Mouse (Mus musculus) megakaryocyte, embryonic 14.5 days (primary cell): ENCODE measurements around the gene Map7. TPM values are rescaled to one million over a fixed set of nuclear protein-coding genes. Genes with fewer than 3 reads are reported as not detected.
A peak's percentile ranks its signal among the peaks of the same experiment; 100 is the strongest.

Source experiments
- H3K27me3 ChIP-seq: replicated peaks from 2 replicates; pipeline ENCODE3; 2012; ENCODE audit warnings: inconsistent platforms
- H3K36me3 ChIP-seq: replicated peaks from 2 replicates; pipeline ENCODE3; 2012; ENCODE audit warnings: low read length, inconsistent platforms, mixed read lengths
- H3K4me1 ChIP-seq: 2 replicates; pipeline ENCODE4 v1.6.1; 2012; ENCODE audit warnings: inconsistent platforms
- H3K4me3 ChIP-seq: replicated peaks from 2 replicates; pipeline ENCODE3; 2012; ENCODE audit warnings: moderate library complexity, mild to moderate bottlenecking, inconsistent platforms
- H3K9me3 ChIP-seq: 2 replicates; pipeline ENCODE4 v1.6.1; 2012; ENCODE audit warnings: inconsistent platforms
- FLI1 ChIP-seq: IDR thresholded peaks from 2 replicates; pipeline ENCODE4 v1.6.1; 2012; ENCODE audit warnings: low read length, inconsistent platforms, mixed read lengths
- GATA1 ChIP-seq: IDR thresholded peaks from 3 replicates; pipeline ENCODE4 v1.6.1; 2012; ENCODE audit warnings: mixed read lengths, low read length, inconsistent platforms, borderline replicate concordance
- polyA plus RNA-seq: library from polyadenylated mRNA; stranded (reverse); fragments of >175 nt; gene quantifications from 2 replicates; pipeline ENCODE4 v1.2.3, GENCODE M21; 2012; ENCODE audit warnings: low replicate concordance; ENCODE audit not compliant: insufficient read depth

The Map7 gene
- polyA plus RNA-seq, 1 experiment, result 6.5 TPM

- Histone ChIP-seq H3K36me3 (no peaks in the 10 kb centered on the region), H3K9me3 (peaks cover 3% of the 10 kb centered on the region; the same call in 1 of the 2 replicates), H3K4me3 (no peak overlapping the region), H3K4me1 (peaks cover 12% of the 10 kb centered on the region), H3K27me3 (no peaks in the 10 kb centered on the region)
- TF ChIP-seq FLI1 (no peak), GATA1 (no peak)
These were observed 150.1 kb downstream of the Map7 start for GRCm38 (mm10) chr10:20298152-20298920.

GRCm38 (mm10) chr10:20299114-20299513 lies 150.8 kb downstream of the Map7 start:
- H3K4me1 ChIP-seq, result peaks cover 19% of the 10 kb centered on the region
- H3K9me3 ChIP-seq, result peaks cover 1% of the 10 kb centered on the region; the same call in 1 of the 2 replicates
- TF ChIP-seq GATA1 (no peak), FLI1 (no peak)
- no peak overlapping the region for H3K4me3 ChIP-seq
- no peaks in the 10 kb centered on the region for H3K36me3 ChIP-seq
- no peaks in the 10 kb centered on the region for H3K27me3 ChIP-seq

GRCm38 (mm10) chr10:20310969-20311769 lies 162.9 kb downstream of the Map7 start:
- no peaks in the 10 kb centered on the region for H3K9me3 ChIP-seq
- peaks cover 5% of the 10 kb centered on the region for H3K36me3 ChIP-seq
- peaks cover 17% of the 10 kb centered on the region for H3K4me1 ChIP-seq
- TF ChIP-seq GATA1, result no peak
- no peak for TF ChIP-seq FLI1
- no peaks in the 10 kb centered on the region for H3K27me3 ChIP-seq
- H3K4me3 ChIP-seq, result peak overlapping the region; percentile 99

- TF ChIP-seq GATA1 (no peak), FLI1 (peak; percentile 10; the same call in 1 of the 2 replicates)
- Histone ChIP-seq H3K9me3 (no peaks in the 10 kb centered on the region), H3K4me1 (peaks cover 24% of the 10 kb centered on the region), H3K4me3 (peak within 1 kb of the TSS; percentile 99), H3K27me3 (no peaks in the 10 kb centered on the region), H3K36me3 (peaks cover 5% of the 10 kb centered on the region)
These were observed 163.9 kb downstream of the Map7 start, which contains the start of gene Bclaf1 for GRCm38 (mm10) chr10:20311918-20312735. Gene Bclaf1, plus strand, starts transcription at chr10:20312469.

GRCm38 (mm10) chr10:20312736-20313301 lies 164.5 kb downstream of the Map7 start:
- Histone ChIP-seq H3K4me1 (peaks cover 31% of the 10 kb centered on the region), H3K4me3 (peak overlapping the region; percentile 99), H3K9me3 (no peaks in the 10 kb centered on the region), H3K36me3 (peaks cover 9% of the 10 kb centered on the region), H3K27me3 (no peaks in the 10 kb centered on the region)
- TF ChIP-seq GATA1, result 0 out of 3 replicates have a peak, but pooled peaks have one; percentile 40
- TF ChIP-seq FLI1, result 0 out of 2 replicates have a peak, but pooled peaks have one; percentile 2

GRCm38 (mm10) chr10:20313447-20313846 lies 165.2 kb downstream of the Map7 start:
- peaks cover 38% of the 10 kb centered on the region for H3K4me1 ChIP-seq
- H3K36me3 ChIP-seq, result peaks cover 15% of the 10 kb centered on the region

GRCm38 (mm10) chr10:20313941-20314340 lies 165.7 kb downstream of the Map7 start:
- H3K4me3 ChIP-seq, result peak overlapping the region; percentile 99
- H3K9me3 ChIP-seq, result no peaks in the 10 kb centered on the region
- H3K36me3 ChIP-seq, result peaks cover 20% of the 10 kb centered on the region
- no peaks in the 10 kb centered on the region for H3K27me3 ChIP-seq
- H3K4me1 ChIP-seq, result peaks cover 43% of the 10 kb centered on the region
- TF ChIP-seq GATA1 (no peak), FLI1 (no peak)

More at GRCm38 (mm10) chr10:20313447-20313846, 165.2 kb downstream of the Map7 start:
- Histone ChIP-seq H3K9me3 (no peaks in the 10 kb centered on the region), H3K27me3 (no peaks in the 10 kb centered on the region), H3K4me3 (peak overlapping the region; percentile 99)
- TF ChIP-seq FLI1 (no peak), GATA1 (no peak)

- Histone ChIP-seq H3K4me3 (no peak overlapping the region), H3K9me3 (no peaks in the 10 kb centered on the region), H3K27me3 (no peaks in the 10 kb centered on the region), H3K36me3 (peaks cover 26% of the 10 kb centered on the region), H3K4me1 (peaks cover 46% of the 10 kb centered on the region)
- TF ChIP-seq FLI1 (no peak), GATA1 (no peak)
These were observed 166.5 kb downstream of the Map7 start for GRCm38 (mm10) chr10:20314797-20315196.

- no peaks in the 10 kb centered on the region for H3K27me3 ChIP-seq
- H3K4me3 ChIP-seq, result peak overlapping the region; percentile 80
- H3K4me1 ChIP-seq, result peaks cover 35% of the 10 kb centered on the region
- peaks cover 49% of the 10 kb centered on the region for H3K36me3 ChIP-seq
- no peak for TF ChIP-seq FLI1
- no peak for TF ChIP-seq GATA1
- no peaks in the 10 kb centered on the region for H3K9me3 ChIP-seq
These were observed 169.2 kb downstream of the Map7 start for GRCm38 (mm10) chr10:20317466-20317865.
